Mouse (Mus musculus) lung, adult 2 months (tissue): ENCODE measurements around the gene Pilrb2.

Experiments used
- CTCF ChIP-seq: fragments of 200-500 bp; IDR thresholded peaks from 2 replicates; pipeline ENCODE4 v1.5.1; 2011; ENCODE audit warnings: mild to moderate bottlenecking, low read length, control low read depth; ENCODE audit not compliant: insufficient read depth
- POLR2A ChIP-seq: fragments of 200-500 bp; IDR thresholded peaks from 2 replicates; pipeline ENCODE4 v1.6.1; 2011; ENCODE audit warnings: low read depth, mild to moderate bottlenecking, control low read depth, low read length, borderline replicate concordance; ENCODE audit errors: extremely low read depth

DNA sequence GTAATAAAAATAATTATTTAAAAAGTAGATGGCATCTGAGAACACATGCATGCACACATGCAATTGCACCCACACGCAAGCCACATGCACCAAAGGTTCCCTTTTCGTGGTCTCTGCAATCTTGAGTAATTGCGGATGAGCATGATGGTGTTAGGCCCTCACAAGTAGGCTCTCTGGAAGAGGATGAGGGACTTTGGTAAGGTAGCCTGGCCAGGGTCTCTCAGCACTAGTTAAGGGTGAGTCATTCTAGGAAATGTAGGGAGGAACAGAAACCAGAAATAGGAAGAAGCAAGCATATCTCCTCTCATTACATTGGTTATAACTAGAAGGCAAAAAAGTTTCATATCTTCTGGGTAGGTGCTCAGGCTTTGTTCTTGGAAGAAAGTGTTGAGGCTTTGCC lies 46.6 kb downstream of the Pilrb2 start:
- TF ChIP-seq POLR2A (no peak), CTCF (no peak)
